Mouse (Mus musculus) liver, embryonic 13.5 days (tissue): ENCODE data around the gene Gpt2. TPM values are rescaled to one million over a fixed set of nuclear protein-coding genes. Genes with fewer than 3 reads are reported as not detected.

Experiments
- ATAC-seq: fragments of 200-750 bp; cut with Nextera tagmentation; 2 replicates; pipeline ENCODE4 v1.8.0; 2017; ENCODE audit warnings: low read depth, mild to moderate bottlenecking, moderate number of reproducible peaks, moderate library complexity
- DNase-seq: peaks from one replicate; pipeline ENCODE4 v3.0.0; 2022
- H3K27ac ChIP-seq: fragments of 300-500 bp; sonication (generic); 2 replicates; pipeline ENCODE4 v1.5.1; 2015; ENCODE audit warnings: moderate library complexity, mild to moderate bottlenecking, inconsistent platforms
- H3K27me3 ChIP-seq: fragments of 300-500 bp; sonication (generic); 2 replicates; pipeline ENCODE4 v1.6.1; 2015; ENCODE audit warnings: mild to moderate bottlenecking, inconsistent platforms
- H3K36me3 ChIP-seq: fragments of 300-500 bp; sonication (generic); 2 replicates; pipeline ENCODE4 v1.6.1; 2015; ENCODE audit warnings: mild to moderate bottlenecking, inconsistent platforms
- H3K4me1 ChIP-seq: fragments of 300-500 bp; sonication (generic); replicated peaks from 2 replicates; pipeline ENCODE4 v1.6.1; 2015; ENCODE audit warnings: inconsistent platforms
- H3K4me2 ChIP-seq: fragments of 300-500 bp; sonication (generic); 2 replicates; pipeline ENCODE4 v1.6.1; 2015; ENCODE audit warnings: inconsistent platforms, mild to moderate bottlenecking, moderate library complexity
- H3K4me3 ChIP-seq: fragments of 300-500 bp; sonication (generic); replicated peaks from 2 replicates; pipeline ENCODE4 v1.5.1; 2015; ENCODE audit warnings: mild to moderate bottlenecking, inconsistent platforms
- H3K9ac ChIP-seq: fragments of 300-500 bp; sonication (generic); 2 replicates; pipeline ENCODE4 v1.6.1; 2015; ENCODE audit warnings: mild to moderate bottlenecking, inconsistent platforms
- H3K9me3 ChIP-seq: fragments of 300-500 bp; sonication (generic); replicated peaks from 2 replicates; pipeline ENCODE4 v1.6.1; 2016; ENCODE audit warnings: inconsistent platforms
- WGBS: fragments of 180-500 bp; shearing (Covaris S2); methylation state at CpG from one replicate; pipeline ENCODE4 v1.1.7; 2015; ENCODE audit not compliant: insufficient replicate concordance; 5-methylcytosine and 5-hydroxymethylcytosine counted together
- polyA plus RNA-seq: library from polyadenylated mRNA; unstranded; fragments of >200 nt; fragmentation: Nextera tagmentation; extraction: Ambion mirVana; gene quantifications from 2 replicates; pipeline ENCODE4 v1.2.1, GENCODE M21; 2015

The Gpt2 gene
- polyA plus RNA-seq, 1 experiment from 2014 or later = 13.5 TPM

GRCm38 (mm10) chr8:85557601-85557986 is 65.2 kb downstream of the Gpt2 start:
- ATAC-seq = no peak
- 56% methylated on average over 3 of the region's 3 CpGs for WGBS
- DNase-seq = no peak

GRCm38 (mm10) chr8:85559201-85559600 is 66.8 kb downstream of the Gpt2 start:
- WGBS = 33% methylated on average over 1 of the region's 1 CpGs
- no peaks in the 10 kb centered on the region for H3K9me3 ChIP-seq
- no peaks in the 10 kb centered on the region for H3K27me3 ChIP-seq
- no peaks in the 10 kb centered on the region for H3K36me3 ChIP-seq
- no peak overlapping the region for H3K9ac ChIP-seq
- no peak overlapping the region for H3K4me2 ChIP-seq
- peak overlapping the region; percentile 13; the same call in 1 of the 2 replicates for H3K27ac ChIP-seq
- peaks cover 25% of the 10 kb centered on the region for H3K4me1 ChIP-seq
- H3K4me3 ChIP-seq = no peak overlapping the region
- ATAC-seq (no peak), DNase-seq (no peak)

More at GRCm38 (mm10) chr8:85557601-85557986, 65.2 kb downstream of the Gpt2 start:
- H3K9me3 ChIP-seq = no peaks in the 10 kb centered on the region
- H3K27ac ChIP-seq = no peak overlapping the region
- no peak overlapping the region for H3K4me3 ChIP-seq
- peaks cover 6% of the 10 kb centered on the region for H3K36me3 ChIP-seq
- peaks cover 34% of the 10 kb centered on the region for H3K4me1 ChIP-seq
- no peak overlapping the region for H3K9ac ChIP-seq
- H3K27me3 ChIP-seq = no peaks in the 10 kb centered on the region
- no peak overlapping the region for H3K4me2 ChIP-seq

GRCm38 (mm10) chr8:85559966-85560365 is 67.6 kb downstream of the Gpt2 start:
- Histone ChIP-seq H3K9ac (no peak overlapping the region), H3K27ac (no peak overlapping the region), H3K4me1 (peaks cover 25% of the 10 kb centered on the region), H3K27me3 (no peaks in the 10 kb centered on the region), H3K4me2 (no peak overlapping the region), H3K9me3 (no peaks in the 10 kb centered on the region), H3K4me3 (no peak overlapping the region), H3K36me3 (no peaks in the 10 kb centered on the region)
- DNase-seq (no peak), ATAC-seq (no peak)
- 34% methylated on average over 2 of the region's 2 CpGs for WGBS

- Histone ChIP-seq H3K27me3 (no peaks in the 10 kb centered on the region), H3K36me3 (no peaks in the 10 kb centered on the region), H3K27ac (no peak overlapping the region), H3K4me3 (no peak overlapping the region), H3K4me1 (peaks cover 13% of the 10 kb centered on the region), H3K4me2 (no peak overlapping the region), H3K9ac (no peak overlapping the region), H3K9me3 (no peaks in the 10 kb centered on the region)
- WGBS = 81% methylated on average over 8 of the region's 8 CpGs
- ATAC-seq (no peak), DNase-seq (no peak)
These were observed 71.0 kb downstream of the Gpt2 start for GRCm38 (mm10) chr8:85563336-85563735.

- Histone ChIP-seq H3K27ac (no peak overlapping the region), H3K4me2 (no peak overlapping the region), H3K27me3 (no peaks in the 10 kb centered on the region), H3K9me3 (no peaks in the 10 kb centered on the region), H3K36me3 (no peaks in the 10 kb centered on the region), H3K4me1 (peaks cover 9% of the 10 kb centered on the region), H3K4me3 (no peak overlapping the region), H3K9ac (no peak overlapping the region)
- DNase-seq (no peak), ATAC-seq (no peak)
- WGBS = 53% methylated on average over 3 of the region's 3 CpGs
These were observed 72.8 kb downstream of the Gpt2 start for GRCm38 (mm10) chr8:85565186-85565585.

DNA sequence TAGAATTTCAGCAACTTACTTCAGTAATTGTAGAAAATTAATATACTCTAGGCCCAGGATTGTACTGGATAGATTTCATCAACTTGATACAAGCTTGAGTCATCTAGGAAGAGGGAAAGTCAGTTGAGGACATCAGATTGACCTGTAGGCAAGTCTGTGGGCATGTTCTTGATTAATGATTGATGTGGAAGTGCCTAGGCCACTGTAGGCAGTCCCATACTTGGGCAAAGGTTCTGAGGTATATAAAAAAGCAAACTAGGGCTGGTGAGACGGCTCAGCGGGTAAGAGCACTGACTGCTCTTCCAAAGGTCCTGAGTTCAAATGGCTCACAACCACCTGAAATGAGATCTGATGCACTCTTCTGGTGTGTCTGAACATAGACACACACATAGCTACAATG is 75.4 kb downstream of the Gpt2 start:
- H3K36me3 ChIP-seq = no peaks in the 10 kb centered on the region
- DNase-seq (no peak), ATAC-seq (no peak)
- no peaks in the 10 kb centered on the region for H3K9me3 ChIP-seq
- H3K9ac ChIP-seq = no peak overlapping the region
- H3K27me3 ChIP-seq = no peaks in the 10 kb centered on the region
- no peak overlapping the region for H3K4me3 ChIP-seq
- H3K4me1 ChIP-seq = peaks cover 9% of the 10 kb centered on the region
- H3K4me2 ChIP-seq = no peak overlapping the region
- H3K27ac ChIP-seq = no peak overlapping the region
- WGBS = 84% methylated on average over 2 of the region's 2 CpGs

DNA sequence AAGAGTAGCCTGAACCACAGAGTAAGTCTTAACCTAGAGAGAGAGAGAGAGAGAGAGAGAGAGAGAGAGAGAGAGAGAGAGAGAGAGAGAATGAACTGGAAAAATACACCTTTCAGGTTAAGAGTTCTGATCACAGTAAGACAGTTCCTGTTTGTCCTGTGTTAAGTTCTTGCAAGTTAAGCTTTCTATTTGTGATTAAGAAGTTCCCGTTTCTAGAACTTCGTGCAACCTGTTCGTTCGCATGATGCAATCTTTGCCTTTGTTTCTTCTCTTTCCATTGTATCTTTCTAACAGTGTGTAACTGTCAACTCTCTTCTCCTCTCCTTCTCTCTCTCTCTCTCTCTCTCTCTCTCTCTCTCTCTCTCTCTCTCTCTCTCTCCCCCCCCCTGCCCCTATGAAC is 78.1 kb downstream of the Gpt2 start:
- H3K4me1 ChIP-seq = peaks cover 3% of the 10 kb centered on the region; the same call in 1 of the 2 replicates
- no peaks in the 10 kb centered on the region for H3K36me3 ChIP-seq
- no peaks in the 10 kb centered on the region for H3K27me3 ChIP-seq
- H3K27ac ChIP-seq = no peak overlapping the region
- H3K4me2 ChIP-seq = no peak overlapping the region
- no peak overlapping the region for H3K9ac ChIP-seq
- 27% methylated on average over 4 of the region's 4 CpGs for WGBS
- DNase-seq (no peak), ATAC-seq (no peak)
- H3K4me3 ChIP-seq = no peak overlapping the region
- H3K9me3 ChIP-seq = no peaks in the 10 kb centered on the region

GRCm38 (mm10) chr8:85573972-85574496 is 81.7 kb downstream of the Gpt2 start:
- no peak for DNase-seq
- H3K36me3 ChIP-seq = no peaks in the 10 kb centered on the region
- no peaks in the 10 kb centered on the region for H3K9me3 ChIP-seq
- no peaks in the 10 kb centered on the region for H3K27me3 ChIP-seq
- WGBS = 59% methylated on average over 2 of the region's 2 CpGs
- no peak overlapping the region for H3K9ac ChIP-seq
- no peak overlapping the region for H3K4me3 ChIP-seq
- H3K27ac ChIP-seq = no peak overlapping the region
- H3K4me2 ChIP-seq = no peak overlapping the region
- no peaks in the 10 kb centered on the region for H3K4me1 ChIP-seq
- ATAC-seq = no peak

Other genes with a start within 250 kb of the Gpt2 start
- gene Orc6, start 192.9 kb upstream of the Gpt2 start, polyA plus RNA-seq = 113 and 120 TPM in 2 replicates
- gene Vps35, start 192.8 kb upstream of the Gpt2 start, polyA plus RNA-seq = 110 and 138 TPM in 2 replicates
- gene Mylk3, start 106.2 kb upstream of the Gpt2 start, polyA plus RNA-seq = 44.7 and 45.8 TPM in 2 replicates
- gene 4921524J17Rik, start 59.7 kb upstream of the Gpt2 start, polyA plus RNA-seq = 21.4 and 26.1 TPM in 2 replicates
- gene Dnaja2, start 62.8 kb downstream of the Gpt2 start, polyA plus RNA-seq = 103 and 123 TPM in 2 replicates
- 1.1 and 1.6 TPM in 2 replicates for gene Neto2, start 208.3 kb downstream of the Gpt2 start, polyA plus RNA-seq